Mouse (Mus musculus): ENCODE measurements around the gene Lrp2. TPM values are rescaled to one million over a fixed set of nuclear protein-coding genes. Genes with fewer than 3 reads are reported as not detected.

Gene Lrp2
- total and polyA plus RNA-seq, 3 experiments = under 0.01 to 0.07 (median 0.01) TPM

DNA sequence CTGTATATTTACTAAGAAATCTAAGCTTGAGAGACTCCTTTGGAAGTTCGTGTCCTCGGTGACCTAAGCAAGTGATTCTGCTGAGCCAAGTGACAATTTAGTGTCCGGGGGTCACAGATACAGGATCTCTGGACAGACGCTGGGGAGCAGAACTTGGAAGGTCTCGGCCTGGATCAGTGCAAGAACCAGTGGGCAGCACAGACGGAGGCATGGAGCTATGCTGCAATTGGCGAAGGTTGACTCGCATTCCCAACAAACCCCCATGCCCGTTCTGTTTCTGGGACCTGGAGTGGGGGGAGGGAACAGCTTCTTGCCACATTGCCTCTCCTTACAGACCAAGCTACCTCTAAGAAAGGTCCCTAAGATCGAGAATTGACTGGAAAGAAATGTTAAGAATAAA lies 158.7 kb downstream of the Lrp2 start:
- no peaks in the 10 kb centered on the region; a peak in 1 of 4 replicates for H3K4me1 ChIP-seq (ENCODE audit: control insufficient read depth in 1 of 2, insufficient read depth in 2 of 2)
- H3K9me3 ChIP-seq (replicated peaks; ENCODE audit: low read length) = no peaks in the 10 kb centered on the region
- no peak overlapping the region for H3K27ac ChIP-seq (ENCODE audit: insufficient read depth, low read depth)
- DNase-seq (ENCODE audit: extremely low read depth) = no peak
- no peak overlapping the region for H3K4me2 ChIP-seq (ENCODE audit: insufficient read depth, low read depth, poor library complexity, severe bottlenecking)
- H3K4me3 ChIP-seq (replicated peaks in 1 of 3; ENCODE audit: low read depth in 2 of 3, low read length in 2 of 3, poor library complexity in 1 of 3) = no peak overlapping the region
- dilution Hi-C loops (cut with MboI; ENCODE audit: extremely low pct_ligation_motif_present, extremely low pct_unique_long_range_greater_than_20kb, low sequenced_read_pairs) = no loop called here
- in situ Hi-C loops (cut with MboI; ENCODE audit: low pct_ligation_motif_present, low pct_unique_long_range_greater_than_20kb, low sequenced_read_pairs) = no loop called here
- no peaks in the 10 kb centered on the region for H3K36me3 ChIP-seq (replicated peaks in 1 of 2; ENCODE audit: control insufficient read depth in 1 of 2, insufficient read depth in 1 of 2, low read length in 1 of 2)
- no peaks in the 10 kb centered on the region for H3K27me3 ChIP-seq (replicated peaks)
- no peaks in the 10 kb centered on the region for H3K79me2 ChIP-seq (replicated peaks; ENCODE audit: control insufficient read depth, extremely low read depth, insufficient read depth, poor library complexity, severe bottlenecking)
- no peak overlapping the region for H3K9ac ChIP-seq (ENCODE audit: insufficient read depth, low read depth)
- no peak for TF ChIP-seq ZKSCAN1 (IDR thresholded peaks at IDR 0.05; ENCODE audit: borderline replicate concordance, low read depth, low read length)
- TF ChIP-seq MEF2A (IDR thresholded peaks at IDR 0.05; ENCODE audit: borderline replicate concordance, low read depth, low read length) = no peak

DNA sequence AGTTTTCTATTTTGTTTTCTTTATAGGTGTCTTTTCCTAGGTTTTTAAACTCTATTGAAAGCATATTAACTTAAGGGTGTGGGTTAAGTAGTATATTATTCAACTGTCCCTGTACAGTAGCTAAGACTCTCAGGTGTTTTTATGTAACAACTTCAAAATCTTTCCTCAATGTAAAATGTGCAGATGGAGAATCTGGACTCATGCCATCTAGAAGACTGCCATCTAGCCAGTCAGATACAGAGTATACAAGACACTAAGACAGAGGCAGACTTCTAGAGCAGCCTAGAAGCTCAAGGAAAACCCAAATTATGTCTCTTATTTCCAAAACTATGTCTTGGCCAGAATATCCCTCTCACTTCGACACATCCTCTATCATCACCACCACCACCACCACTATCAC lies 159.8 kb downstream of the Lrp2 start:
- H3K4me1 ChIP-seq (ENCODE audit: control insufficient read depth in 1 of 2, insufficient read depth in 2 of 2) = no peaks in the 10 kb centered on the region; a peak in 1 of 4 replicates
- no peak for TF ChIP-seq ZMIZ1 (IDR thresholded peaks at IDR 0.05; ENCODE audit: low read depth, low read length)
- no peak for TF ChIP-seq USF2 (conservative IDR thresholded peaks at IDR 0.05; ENCODE audit: low read depth, low read length)
- no peak for TF ChIP-seq PAX5 (IDR thresholded peaks at IDR 0.05; ENCODE audit: low read length)
- no peak for TF ChIP-seq MYC (IDR thresholded peaks at IDR 0.05; ENCODE audit: low read depth, low read length)
- no peak for TF ChIP-seq MAFK (IDR thresholded peaks at IDR 0.05; ENCODE audit: insufficient replicate concordance, low read length)
- TF ChIP-seq TCF12 (IDR thresholded peaks at IDR 0.05; ENCODE audit: low read depth, low read length) = no peak
- no peak for TF ChIP-seq POLR2AphosphoS2 (IDR thresholded peaks at IDR 0.05; ENCODE audit: low read depth, low read length)
- TF ChIP-seq UBTF (IDR thresholded peaks at IDR 0.05; ENCODE audit: low read depth, low read length) = no peak
- no peak for TF ChIP-seq ZC3H11A (IDR thresholded peaks at IDR 0.05; ENCODE audit: low read depth, low read length)
- no peak for TF ChIP-seq GABPA (IDR thresholded peaks at IDR 0.05; ENCODE audit: insufficient replicate concordance, low read depth, low read length)
- no peak for TF ChIP-seq CHD1 (IDR thresholded peaks at IDR 0.05; ENCODE audit: low read depth, low read length)
- H3K4me3 ChIP-seq (replicated peaks in 1 of 3; ENCODE audit: low read depth in 2 of 3, low read length in 2 of 3, poor library complexity in 1 of 3) = no peak overlapping the region
- dilution Hi-C loops (cut with MboI; ENCODE audit: extremely low pct_ligation_motif_present, extremely low pct_unique_long_range_greater_than_20kb, low sequenced_read_pairs) (no loop called here), in situ Hi-C loops (cut with MboI; ENCODE audit: low pct_ligation_motif_present, low pct_unique_long_range_greater_than_20kb, low sequenced_read_pairs) (no loop called here)
- DNase-seq (ENCODE audit: extremely low read depth) = no peak
- no peaks in the 10 kb centered on the region for H3K79me2 ChIP-seq (replicated peaks; ENCODE audit: control insufficient read depth, extremely low read depth, insufficient read depth, poor library complexity, severe bottlenecking)
- H3K27ac ChIP-seq (ENCODE audit: insufficient read depth, low read depth) = no peak overlapping the region
- H3K4me2 ChIP-seq (ENCODE audit: insufficient read depth, low read depth, poor library complexity, severe bottlenecking) = no peak overlapping the region
- no peaks in the 10 kb centered on the region for H3K27me3 ChIP-seq (replicated peaks)
- no peak overlapping the region for H3K9ac ChIP-seq (ENCODE audit: insufficient read depth, low read depth)
- no peaks in the 10 kb centered on the region for H3K36me3 ChIP-seq (replicated peaks in 1 of 2; ENCODE audit: control insufficient read depth in 1 of 2, insufficient read depth in 1 of 2, low read length in 1 of 2)
- H3K9me3 ChIP-seq (replicated peaks; ENCODE audit: low read length) = no peaks in the 10 kb centered on the region

- no peak overlapping the region for H3K4me3 ChIP-seq (replicated peaks in 1 of 3; ENCODE audit: low read depth in 2 of 3, low read length in 2 of 3, poor library complexity in 1 of 3)
- no peaks in the 10 kb centered on the region; a peak in 1 of 4 replicates for H3K4me1 ChIP-seq (ENCODE audit: control insufficient read depth in 1 of 2, insufficient read depth in 2 of 2)
- no peak for DNase-seq (ENCODE audit: extremely low read depth)
- H3K27me3 ChIP-seq (replicated peaks) = no peaks in the 10 kb centered on the region
- H3K27ac ChIP-seq (ENCODE audit: insufficient read depth, low read depth) = no peak overlapping the region
- no peaks in the 10 kb centered on the region for H3K9me3 ChIP-seq (replicated peaks; ENCODE audit: low read length)
- no peaks in the 10 kb centered on the region for H3K79me2 ChIP-seq (replicated peaks; ENCODE audit: control insufficient read depth, extremely low read depth, insufficient read depth, poor library complexity, severe bottlenecking)
- no peaks in the 10 kb centered on the region for H3K36me3 ChIP-seq (replicated peaks in 1 of 2; ENCODE audit: control insufficient read depth in 1 of 2, insufficient read depth in 1 of 2, low read length in 1 of 2)
- dilution Hi-C loops (cut with MboI; ENCODE audit: extremely low pct_ligation_motif_present, extremely low pct_unique_long_range_greater_than_20kb, low sequenced_read_pairs) = no loop called here
- in situ Hi-C loops (cut with MboI; ENCODE audit: low pct_ligation_motif_present, low pct_unique_long_range_greater_than_20kb, low sequenced_read_pairs) = no loop called here
- TF ChIP-seq MAX (IDR thresholded peaks at IDR 0.05; ENCODE audit: low read length) = no peak
- TF ChIP-seq USF1 (IDR thresholded peaks at IDR 0.05; ENCODE audit: low read depth, low read length) = no peak
- TF ChIP-seq HCFC1 (IDR thresholded peaks at IDR 0.05; ENCODE audit: low read depth, low read length) = no peak
- TF ChIP-seq TCF12 (IDR thresholded peaks at IDR 0.05; ENCODE audit: low read depth, low read length) = no peak
- H3K9ac ChIP-seq (ENCODE audit: insufficient read depth, low read depth) = no peak overlapping the region
- 0 out of 2 replicates have a peak overlapping the region, but pooled peaks have one; percentile 6 for H3K4me2 ChIP-seq (ENCODE audit: insufficient read depth, low read depth, poor library complexity, severe bottlenecking)
Observed at GRCm38 (mm10) chr2:69424829-69425228, 161.0 kb downstream of the Lrp2 start.
